ENCODE assay signal across 8 mouse cellular contexts in the genomic region with DNA sequence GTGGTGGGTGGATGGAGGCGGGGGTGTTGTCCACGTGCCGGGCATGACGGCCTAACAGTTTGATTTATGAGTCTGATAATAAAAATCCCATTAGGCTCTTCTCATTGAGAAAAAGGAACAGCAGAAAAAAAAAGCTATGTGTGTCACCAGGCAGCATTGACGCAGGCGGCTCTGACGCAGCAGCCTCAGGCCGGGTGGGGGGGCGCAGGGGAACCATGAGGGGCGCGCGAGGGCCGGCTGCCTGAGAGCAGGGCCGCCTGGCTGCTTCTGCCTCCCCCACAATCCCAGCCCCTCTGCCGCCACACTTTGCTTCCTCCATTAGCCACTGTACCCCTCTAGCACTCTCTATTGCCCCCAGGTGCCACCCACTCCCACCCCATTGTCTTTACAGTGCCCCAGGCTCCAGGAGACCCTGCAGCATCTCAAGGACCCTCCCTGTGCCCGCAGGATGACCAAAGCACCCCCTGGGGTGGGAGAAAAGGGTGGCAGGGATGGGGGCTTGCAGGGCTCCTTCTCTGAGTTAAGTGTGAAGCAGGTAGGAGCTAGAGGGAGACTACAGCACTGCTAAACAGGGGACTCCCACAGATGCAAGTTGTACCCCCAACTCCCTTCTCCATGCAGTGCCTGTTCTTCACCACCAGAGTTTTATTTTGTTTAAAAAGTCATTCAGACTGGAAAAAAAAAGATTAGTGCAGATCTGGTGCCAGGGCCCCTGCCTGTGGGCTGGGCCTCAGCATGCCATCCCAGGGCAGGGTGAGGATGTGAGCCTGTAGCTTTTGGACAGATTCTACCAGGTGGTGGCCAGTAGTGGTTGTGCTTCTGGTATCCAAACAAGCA. TPM values are rescaled to one million over a fixed set of nuclear protein-coding genes. Genes with fewer than 3 reads are reported as not detected.
DNase-seq lines count a peak whose midpoint lies in the region; ATAC-seq and TF ChIP-seq lines count a peak whose summit lies in the region.

No protein-coding gene starts in this region.

- peaks cover 49% of the 10 kb centered on the region for H3K27me3 ChIP-seq in hindbrain, embryonic 13.5 days
- H3K27me3 ChIP-seq in midbrain, embryonic 12.5 days: peaks cover 16% of the 10 kb centered on the region
- no peaks in the 10 kb centered on the region for H3K27me3 ChIP-seq in stomach, embryonic 14.5 days (ENCODE audit: control insufficient read depth, insufficient read depth, low read length)

- intact Hi-C loops in gastrocnemius, adult 2 months (cut with DNase I): loop anchor here (1.0 to 5.0 kb wide), 2 partner anchors 16 to 226 kb away; partner anchors contain the start of gene Mpc1

- H3K27ac ChIP-seq in gastrocnemius, adult 2 months: peak overlapping the region; percentile 79
- peak overlapping the region; percentile 87 for H3K27ac ChIP-seq in hindbrain, embryonic 13.5 days
- peak overlapping the region; percentile 46; the same call in 1 of the 2 replicates for H3K27ac ChIP-seq in midbrain, embryonic 12.5 days (replicated peaks)
- H3K27ac ChIP-seq in stomach, embryonic 14.5 days (ENCODE audit: low read length): no peak overlapping the region

- peak; percentile 9; the same call in 1 of the 2 replicates for TF ChIP-seq CTCF in gastrocnemius, adult 2 months (IDR thresholded peaks at IDR 0.05)

- H3K9ac ChIP-seq in hindbrain, embryonic 13.5 days: peak overlapping the region; percentile 64
- peak overlapping the region; percentile 21 for H3K9ac ChIP-seq in midbrain, embryonic 12.5 days (replicated peaks)
- no peak overlapping the region for H3K9ac ChIP-seq in stomach, embryonic 14.5 days (replicated peaks; ENCODE audit: low read depth, low read length)

- ATAC-seq in hindbrain, embryonic 13.5 days (ENCODE audit: low FRiP score): peak; percentile 83
- peak; percentile 90 for ATAC-seq in midbrain, embryonic 12.5 days (ENCODE audit: low FRiP score, low read depth)
- ATAC-seq in stomach, embryonic 14.5 days (ENCODE audit: insufficient number of reproducible peaks, insufficient read depth, low FRiP score, low read depth): peak; percentile 82; the same call in 1 of the 2 replicates

- peak overlapping the region; percentile 43 for H3K4me3 ChIP-seq in gastrocnemius, adult 2 months
- H3K4me3 ChIP-seq in hindbrain, embryonic 13.5 days: peak overlapping the region; percentile 29
- H3K4me3 ChIP-seq in midbrain, embryonic 12.5 days: peak overlapping the region; percentile 22; the same call in 1 of the 2 replicates
- H3K4me3 ChIP-seq in stomach, embryonic 14.5 days (ENCODE audit: low read depth, low read length): no peak overlapping the region

- no peaks in the 10 kb centered on the region for H3K36me3 ChIP-seq in hindbrain, embryonic 13.5 days
- no peaks in the 10 kb centered on the region for H3K36me3 ChIP-seq in midbrain, embryonic 12.5 days
- no peaks in the 10 kb centered on the region for H3K36me3 ChIP-seq in stomach, embryonic 14.5 days (ENCODE audit: control insufficient read depth, insufficient read depth, low read length)

- H3K4me1 ChIP-seq in hindbrain, embryonic 13.5 days (replicated peaks): peaks cover 37% of the 10 kb centered on the region
- peaks cover 34% of the 10 kb centered on the region for H3K4me1 ChIP-seq in midbrain, embryonic 12.5 days
- H3K4me1 ChIP-seq in stomach, embryonic 14.5 days (ENCODE audit: control insufficient read depth, insufficient read depth, low read length): peaks cover 11% of the 10 kb centered on the region

- WGBS in hindbrain, embryonic 13.5 days: 0% methylated on average over 16 of the region's 16 CpGs
- WGBS in midbrain, embryonic 12.5 days: under 1% methylated on average over 16 of the region's 16 CpGs
- WGBS in stomach, embryonic 14.5 days: under 1% methylated on average over 15 of the region's 16 CpGs

- peak overlapping the region; percentile 53 for H3K4me2 ChIP-seq in hindbrain, embryonic 13.5 days
- H3K4me2 ChIP-seq in midbrain, embryonic 12.5 days (replicated peaks): peak overlapping the region; percentile 52
- peak overlapping the region; percentile 30 for H3K4me2 ChIP-seq in stomach, embryonic 14.5 days (replicated peaks; ENCODE audit: low read depth, low read length)

- no peaks in the 10 kb centered on the region for H3K9me3 ChIP-seq in hindbrain, embryonic 13.5 days
- H3K9me3 ChIP-seq in midbrain, embryonic 12.5 days: no peaks in the 10 kb centered on the region
- no peaks in the 10 kb centered on the region for H3K9me3 ChIP-seq in stomach, embryonic 14.5 days (ENCODE audit: control insufficient read depth, low read depth, low read length)

- DNase-seq in adrenal gland, adult 2 months: peak; percentile 86
- DNase-seq in cerebellum, postnatal 4 days (ENCODE audit: low spot score in 2 of 2): peak; percentile 75 to 90
- peak; percentile 85 for DNase-seq in gastrocnemius, adult 2 months
- DNase-seq in layer of hippocampus, postnatal 14 days (ENCODE audit: low spot score in 2 of 2): peak; percentile 71 to 84
- no peak for DNase-seq in natural killer cell, adult 2 months (ENCODE audit: low spot score in 2 of 2)

RNA-seq across cellular contexts. Expression of gene Pde10a, which starts 16.6 kb away (rescaled TPM):
- total RNA-seq in adrenal gland, adult 2 months (2021): 10 to 100 TPM; 21.4 to 36.2 TPM
- polyA plus RNA-seq in adrenal gland, adult 2 months (2012; rRNA removed): 10.1 and 13.8 TPM in 2 replicates
- 1 to 10 TPM; 4.0 to 6.0 TPM for total RNA-seq in gastrocnemius, adult 2 months (2021)
- 12.5 and 14.5 TPM in 2 replicates for polyA plus RNA-seq in hindbrain, embryonic 13.5 days (2015; fragmentation: Nextera tagmentation; extraction: Ambion mirVana)
- 10 to 100 TPM; 66.5 to 67.2 TPM for total RNA-seq in layer of hippocampus, postnatal 14 days (2021)
- polyA plus RNA-seq in midbrain, embryonic 12.5 days (2016; fragmentation: Nextera tagmentation; extraction: Ambion mirVana): 9.9 and 11.5 TPM in 2 replicates
- 1.3 and 1.4 TPM in 2 replicates for polyA plus RNA-seq in stomach, embryonic 14.5 days (2014; fragmentation: Nextera tagmentation; extraction: Ambion mirVana)

RNA-seq across cellular contexts. Expression of gene Gm17087, which starts 58.2 kb away (rescaled TPM):
- total RNA-seq in adrenal gland, adult 2 months (2021): not detected
- not detected in 2 replicates for polyA plus RNA-seq in adrenal gland, adult 2 months (2012; rRNA removed)
- total RNA-seq in gastrocnemius, adult 2 months (2021): not detected
- not detected in 2 replicates for polyA plus RNA-seq in hindbrain, embryonic 13.5 days (2015; fragmentation: Nextera tagmentation; extraction: Ambion mirVana)
- total RNA-seq in layer of hippocampus, postnatal 14 days (2021): not detected
- not detected in 2 replicates for polyA plus RNA-seq in midbrain, embryonic 12.5 days (2016; fragmentation: Nextera tagmentation; extraction: Ambion mirVana)
- polyA plus RNA-seq in stomach, embryonic 14.5 days (2014; fragmentation: Nextera tagmentation; extraction: Ambion mirVana): not detected in 2 replicates

Comparison
In these comparisons a context has a peak if more than half of its experiments do, and no peak if none do; other contexts are left out.
1. DNase-seq: peak in adrenal gland, adult 2 months (single experiment), cerebellum, postnatal 4 days (2 of 2), gastrocnemius, adult 2 months (single experiment) and layer of hippocampus, postnatal 14 days (2 of 2); none in natural killer cell, adult 2 months (0 of 2).
2. Peak in every context shown above with its lines, with median percentiles within 50 percentile points of each other: ATAC-seq and H3K4me2 ChIP-seq.